ENCODE assay signal across 8 mouse cellular contexts in genomic region chr1:131690435-131690834, GRCm38 (mm10). TPM values are rescaled to one million over a fixed set of nuclear protein-coding genes. Genes with fewer than 3 reads are reported as not detected.
DNase-seq lines count a peak whose midpoint lies in the region; ATAC-seq and TF ChIP-seq lines count a peak whose summit lies in the region.
"Had no signal": no experiment of that assay in that cellular context is flagged by ENCODE, and none has a peak within 500 bp of the region (broad histone marks: within the 10 kb centered on the region; RNA-seq: fewer than 3 reads in every experiment).

No protein-coding gene starts in this region.

- DNase-seq in Patski (ENCODE audit: low read depth, low spot score) = peak; percentile 20
- peak; percentile 37 for DNase-seq in brain, adult 2 months (ENCODE audit: low read depth, low spot score)
- peak; percentile 69 for DNase-seq in heart, postnatal 14 days
- peak; percentile 66 to 74 for DNase-seq in lung, postnatal 4 days
- DNase-seq in yolk sac, embryonic 10.5 days (ENCODE audit: low spot score) = peak; percentile 64
- DNase-seq in hindbrain, embryonic 10.5 days (ENCODE audit: low spot score) = no peak
- no peak for DNase-seq in neural tube, embryonic 10.5 days (ENCODE audit: extremely low spot score, low spot score)

- no peaks in the 10 kb centered on the region for H3K27me3 ChIP-seq in Patski
- no peaks in the 10 kb centered on the region for H3K27me3 ChIP-seq in hindbrain, embryonic 10.5 days (ENCODE audit: insufficient read depth, poor library complexity, severe bottlenecking)

- no peaks in the 10 kb centered on the region for H3K9me3 ChIP-seq in hindbrain, embryonic 10.5 days

- WGBS in hindbrain, embryonic 10.5 days = 71% methylated on average over 3 of the region's 3 CpGs

- H3K36me3 ChIP-seq in hindbrain, embryonic 10.5 days = no peaks in the 10 kb centered on the region

- H3K4me1 ChIP-seq in hindbrain, embryonic 10.5 days (replicated peaks) = 0 out of 2 replicates have a peak, but pooled peaks cover 5% of the 10 kb centered on the region

- POLR2A ChIA-PET in Patski (lab: Charles Lee) = interaction anchor here (1.4 kb wide), 1 partner anchor 13 kb away, joined by 3 read pairs; no protein-coding TSS in a partner anchor

- no peak for TF ChIP-seq CTCF in Patski (IDR thresholded peaks at IDR 0.05)

- in situ Hi-C loops in Patski (cut with MboI; ENCODE audit: low pct_unique_long_range_greater_than_20kb) = no loop called here

- no peak overlapping the region for H3K4me3 ChIP-seq in hindbrain, embryonic 10.5 days

- CTCF ChIA-PET in Patski (lab: Charles Lee) = interaction anchor here (0.8 to 1.6 kb wide), 6 partner anchors 10 to 129 kb away, joined by 3 to 4 read pairs (median 3); no protein-coding TSS in a partner anchor

- intact Hi-C loops in heart, postnatal 14 days (cut with DNase I) = no loop called here

- ATAC-seq in Patski = peak; percentile 91

- H3K27ac ChIP-seq in hindbrain, embryonic 10.5 days = no peak overlapping the region
- H3K27ac ChIP-seq: liver, embryonic 14.5 days had no signal

RNA-seq across cellular contexts. Expression of gene Rab7b, which starts 1.9 kb away (rescaled TPM):
- polyA plus RNA-seq in Patski (2021) = 0.82 TPM
- 1 to 10 TPM; 4.2 to 4.5 TPM for total RNA-seq in heart, postnatal 14 days (2021)
- 0.68 and 1.1 TPM in 2 replicates for polyA plus RNA-seq in hindbrain, embryonic 10.5 days (2016; fragmentation: Nextera tagmentation; extraction: Ambion mirVana)

RNA-seq across cellular contexts. Expression of gene Ctse, which starts 52.3 kb away (rescaled TPM):
- not detected for polyA plus RNA-seq in Patski (2021)
- 1 to 10 TPM; 2.8 to 2.9 TPM for total RNA-seq in heart, postnatal 14 days (2021)
- 0.21 TPM in 1 of 2 replicates, not detected in the other for polyA plus RNA-seq in hindbrain, embryonic 10.5 days (2016; fragmentation: Nextera tagmentation; extraction: Ambion mirVana)

RNA-seq across cellular contexts. Expression of gene Slc26a9, which starts 53.4 kb away (rescaled TPM):
- 0.01 TPM for polyA plus RNA-seq in Patski (2021)
- not detected for total RNA-seq in heart, postnatal 14 days (2021)
- polyA plus RNA-seq in hindbrain, embryonic 10.5 days (2016; fragmentation: Nextera tagmentation; extraction: Ambion mirVana) = 0.05 and 1.4 TPM in 2 replicates

Comparison
In these comparisons a context has a peak if more than half of its experiments do, and no peak if none do; other contexts are left out.
1. DNase-seq: peak in Patski (single experiment), brain, adult 2 months (single experiment), heart, postnatal 14 days (2 of 2), lung, postnatal 4 days (2 of 2) and yolk sac, embryonic 10.5 days (single experiment); none in hindbrain, embryonic 10.5 days (single experiment) and neural tube, embryonic 10.5 days (single experiment).